Mouse (Mus musculus) ZHBTc4 (cell line): ENCODE measurements around the gene Gm20767.
"Not testable (repeated sequence)": the region's sequence is repeated elsewhere in the genome, so short reads cannot be mapped to it uniquely, and the experiment has no call there.

Experiments
- DNase-seq: peaks from one replicate; pipeline ENCODE4 v3.0.0-alpha.2; 2011; ENCODE audit warnings: low read depth, low spot score

Gm20767 gene

DNA sequence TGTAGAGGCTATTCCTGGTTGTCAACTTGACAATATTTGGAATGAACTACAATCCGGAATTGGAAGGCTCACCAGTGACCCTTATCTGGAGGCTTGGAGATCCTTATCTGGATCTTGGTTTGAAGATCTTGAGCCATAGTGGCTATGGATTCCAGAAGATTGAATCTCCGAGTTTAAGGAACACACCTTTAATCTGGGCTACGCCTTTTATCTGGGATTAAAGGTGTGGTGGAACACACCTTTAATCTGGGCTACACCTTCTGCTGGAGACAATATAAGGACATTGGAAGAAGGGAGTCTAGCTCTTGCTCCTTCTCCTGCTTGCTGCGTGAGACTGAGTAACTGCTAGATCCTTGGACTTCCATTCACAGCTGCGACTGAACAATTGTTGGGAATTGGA is at the start of gene Gm20767:
TSS of gene Gm20767 (plus strand) at position 301 of the 400 bp plus-strand sequence.
- not testable (repeated sequence) for DNase-seq

DNA sequence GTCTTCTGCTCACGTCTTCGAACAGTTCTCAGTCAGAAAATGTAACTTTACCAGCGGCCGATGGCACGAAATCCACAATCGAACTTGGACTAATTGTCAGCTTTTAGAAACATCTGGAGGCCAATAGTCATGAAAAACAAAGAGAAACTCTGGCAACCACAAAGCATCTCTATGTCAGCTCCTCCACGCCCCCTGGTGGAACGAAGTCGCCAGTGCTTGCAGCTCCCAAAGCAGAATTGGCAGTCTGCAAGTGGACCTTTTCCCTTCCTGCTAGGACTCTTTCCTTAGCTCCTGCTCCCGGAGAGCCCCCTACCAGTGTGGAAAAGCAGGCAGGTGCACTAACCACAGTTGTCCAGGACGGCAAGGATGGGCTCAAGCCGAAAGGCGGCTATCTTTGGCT is 47.1 kb upstream of the Gm20767 start:
- not testable (repeated sequence) for DNase-seq

DNA sequence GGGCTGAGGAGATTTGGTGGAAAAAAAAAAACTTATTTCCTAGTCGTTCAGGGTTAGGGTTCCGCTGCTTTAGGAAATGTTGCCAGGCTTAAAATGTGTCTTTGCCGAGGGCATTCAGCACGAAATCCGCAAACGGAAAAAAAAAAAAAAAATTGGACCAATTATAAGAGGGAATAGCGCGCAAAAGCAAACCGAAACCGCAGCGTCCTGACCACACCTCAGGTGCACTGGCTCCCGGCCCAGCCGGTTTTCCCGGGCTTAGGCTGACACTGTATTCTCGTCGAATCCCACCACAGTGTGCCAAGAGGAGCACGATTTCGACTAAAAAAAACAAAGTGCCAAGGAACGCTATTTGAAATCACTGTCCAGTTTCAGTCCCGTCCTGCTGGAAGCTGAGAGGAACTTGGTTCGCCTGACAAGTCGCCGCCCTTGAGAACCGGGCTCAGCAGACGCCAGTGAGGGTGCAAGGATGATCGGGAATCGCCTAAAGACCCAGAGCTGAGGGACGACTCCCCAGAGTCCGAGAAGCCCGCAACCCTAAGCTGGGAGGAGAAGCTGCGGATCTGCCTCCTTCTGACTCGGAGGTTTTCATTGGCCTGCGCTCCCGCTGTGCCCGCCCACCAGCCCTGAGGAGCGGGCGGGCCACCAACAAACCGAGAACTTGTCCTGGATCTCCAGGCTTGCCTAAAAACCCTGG is 43.7 kb upstream of the Gm20767 start:
- peak; percentile 13 for DNase-seq

DNA sequence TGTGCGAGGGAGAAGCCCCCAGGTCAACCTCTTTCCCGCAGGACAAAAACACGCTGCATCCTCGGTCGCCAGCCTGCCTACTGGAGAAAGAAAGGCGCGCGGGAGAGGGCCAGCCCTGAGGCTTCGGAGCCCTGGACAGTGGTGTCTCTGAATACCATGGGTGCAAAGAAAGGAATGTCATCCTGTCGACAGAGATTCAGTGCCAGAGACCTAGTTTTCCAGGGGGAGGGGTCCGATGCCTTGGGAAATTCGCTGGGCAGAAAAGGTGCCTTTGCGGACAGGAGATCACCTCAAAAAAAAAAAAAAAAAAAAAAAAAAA is 43.1 kb upstream of the Gm20767 start:
- DNase-seq, result not testable (repeated sequence)

DNA sequence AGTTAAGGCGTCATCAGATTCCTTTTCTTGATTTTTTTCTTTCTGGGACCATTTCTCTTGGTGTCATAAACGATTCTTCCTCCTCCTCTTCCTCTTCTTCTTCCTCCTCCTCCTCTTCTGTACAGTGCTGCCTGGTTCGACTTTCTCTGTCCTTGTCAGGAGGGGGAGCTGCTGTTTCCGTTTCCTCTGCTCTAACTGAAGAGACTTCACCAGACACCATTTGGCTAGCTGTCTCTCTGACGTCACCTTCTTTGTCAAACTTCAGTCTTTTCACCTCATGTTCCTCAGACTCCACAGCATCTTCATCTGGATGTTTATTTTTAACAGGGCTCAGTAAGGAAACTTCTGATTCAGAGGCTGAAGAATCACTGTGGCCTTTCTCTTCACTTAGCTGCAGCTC is 40.7 kb upstream of the Gm20767 start:
- DNase-seq, result not testable (repeated sequence)

DNA sequence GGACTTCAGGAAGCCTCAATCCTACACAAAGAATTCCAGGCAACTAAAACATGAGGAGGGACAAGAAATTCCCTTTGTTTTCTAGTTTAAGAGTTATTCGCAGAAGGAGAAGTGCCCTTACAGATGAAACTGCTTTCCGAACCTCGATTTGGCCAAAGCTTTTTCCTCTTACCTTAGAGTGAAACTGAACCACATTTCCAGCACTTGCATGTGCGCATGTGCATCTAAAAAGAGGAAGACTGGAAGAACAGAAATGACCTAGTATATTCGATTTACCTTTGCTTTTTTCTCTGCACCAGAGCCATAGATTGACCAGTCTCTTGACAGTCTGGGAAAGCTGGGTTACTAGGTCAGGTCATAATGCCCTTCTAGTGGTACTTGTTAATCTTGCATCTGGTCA is 33.5 kb upstream of the Gm20767 start:
- DNase-seq, result not testable (repeated sequence)

DNA sequence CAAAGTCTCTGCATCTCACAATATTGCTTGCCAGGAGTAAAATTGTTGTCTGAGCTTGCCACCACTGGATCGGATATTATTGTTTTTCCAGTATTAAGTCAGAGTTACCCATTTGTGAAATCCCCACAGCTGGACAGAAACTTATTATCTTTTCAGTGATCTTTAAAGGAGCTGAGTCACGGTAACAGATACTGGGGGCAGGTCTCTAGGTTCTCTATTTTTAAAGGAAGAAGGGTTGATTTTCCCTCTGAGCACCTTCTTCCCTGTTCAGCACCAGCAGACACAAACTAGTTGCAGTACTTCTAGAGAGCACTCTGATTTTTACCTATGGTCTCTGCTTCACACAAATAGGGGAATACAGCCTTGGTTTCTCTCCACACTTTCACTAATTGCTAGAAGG is 33.0 kb upstream of the Gm20767 start:
- DNase-seq, result not testable (repeated sequence)

DNA sequence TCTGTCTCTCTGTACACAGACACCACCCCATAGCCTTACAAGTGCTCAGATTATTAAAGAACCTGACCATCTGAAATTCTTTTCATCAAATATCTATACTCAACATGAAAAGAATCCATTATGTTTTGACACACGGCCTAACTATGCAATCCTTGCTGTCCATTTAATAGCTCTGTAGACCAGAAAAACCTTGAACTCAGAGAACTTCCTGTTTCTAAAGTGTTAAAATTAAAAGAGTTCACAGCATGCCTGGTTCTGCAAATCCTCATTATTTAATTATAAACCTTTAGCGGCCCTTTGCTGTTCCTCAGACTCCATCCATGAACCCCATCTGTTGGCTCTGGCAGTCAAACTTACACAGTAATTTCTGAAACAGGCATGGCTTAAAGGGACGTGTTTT is 2.3 kb downstream of the Gm20767 start:
- DNase-seq, result not testable (repeated sequence)

DNA sequence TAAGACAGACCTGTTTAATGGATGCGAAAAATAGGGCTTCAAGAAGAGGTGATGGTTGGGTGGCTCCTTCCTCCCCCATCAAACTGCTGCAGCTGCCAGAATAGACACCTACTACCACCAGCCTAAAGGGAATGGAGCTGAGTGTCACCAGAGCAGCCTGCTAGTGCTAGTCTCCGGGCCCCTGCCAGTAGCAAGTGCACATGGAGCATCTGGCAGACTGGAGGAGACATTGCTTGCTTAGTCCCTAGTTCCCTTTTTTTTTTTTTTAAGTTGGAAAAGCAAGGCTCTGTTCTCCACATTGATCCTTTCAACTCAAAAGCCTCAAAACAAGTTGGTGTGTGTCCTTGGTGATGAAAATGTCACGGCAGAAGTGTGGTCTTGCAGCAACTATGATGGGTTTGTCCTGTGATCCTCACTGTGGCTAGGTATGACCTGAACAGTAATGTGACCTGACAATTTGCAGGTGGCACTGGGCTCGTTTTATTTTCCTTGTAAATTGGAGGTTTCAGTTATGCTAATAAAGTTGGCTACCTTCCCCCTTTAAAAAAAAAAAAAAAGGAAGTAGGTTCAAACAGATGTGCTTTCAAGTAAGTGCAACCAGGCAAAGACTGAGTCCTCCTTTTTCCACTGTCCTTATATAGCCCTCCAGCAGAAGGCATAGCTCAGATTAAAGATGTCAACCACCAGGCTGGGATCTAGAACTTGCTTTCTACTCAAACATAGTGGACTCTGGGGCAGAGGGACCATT is 9.8 kb downstream of the Gm20767 start:
- DNase-seq, result not testable (repeated sequence)

DNA sequence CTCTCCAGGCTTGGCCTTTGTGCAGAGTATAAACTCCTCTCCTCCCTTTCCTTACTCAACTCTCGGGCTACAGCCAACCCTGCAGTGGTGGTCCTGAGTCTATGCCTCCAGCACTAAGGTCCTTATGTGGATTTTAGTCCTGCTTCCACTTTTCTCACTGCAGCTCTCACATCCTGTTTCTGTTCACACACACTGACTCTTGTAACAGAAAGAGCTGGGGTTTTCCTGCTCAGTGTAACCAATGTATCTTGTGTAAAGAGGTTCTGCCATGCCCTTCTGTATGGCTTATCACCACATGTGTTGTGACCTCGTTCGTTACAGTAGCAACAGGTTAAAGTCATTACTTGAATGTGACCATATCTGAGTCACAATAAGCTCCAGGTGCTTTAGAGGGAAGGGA is 10.5 kb downstream of the Gm20767 start:
- DNase-seq, result not testable (repeated sequence)

DNA sequence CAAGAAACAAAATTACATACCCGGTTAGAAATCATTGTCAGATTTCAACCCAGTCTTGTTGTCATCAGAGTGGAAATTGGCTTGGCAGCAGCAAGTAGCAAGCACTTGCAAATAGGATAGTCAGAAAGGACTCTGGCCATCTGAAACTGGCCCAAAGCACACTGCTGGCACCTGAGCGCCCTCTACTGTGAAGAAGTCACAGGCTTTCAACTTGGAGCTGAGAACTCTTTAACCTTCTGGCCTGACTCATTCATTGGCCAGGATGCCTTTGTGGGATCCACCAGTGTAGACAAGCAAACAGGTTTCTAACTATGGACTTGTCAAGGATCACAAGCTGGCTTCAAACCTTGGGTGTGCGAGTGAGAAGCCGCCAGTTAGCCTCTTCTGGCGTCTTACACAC is 28.3 kb downstream of the Gm20767 start:
- DNase-seq, result peak; percentile 34

DNA sequence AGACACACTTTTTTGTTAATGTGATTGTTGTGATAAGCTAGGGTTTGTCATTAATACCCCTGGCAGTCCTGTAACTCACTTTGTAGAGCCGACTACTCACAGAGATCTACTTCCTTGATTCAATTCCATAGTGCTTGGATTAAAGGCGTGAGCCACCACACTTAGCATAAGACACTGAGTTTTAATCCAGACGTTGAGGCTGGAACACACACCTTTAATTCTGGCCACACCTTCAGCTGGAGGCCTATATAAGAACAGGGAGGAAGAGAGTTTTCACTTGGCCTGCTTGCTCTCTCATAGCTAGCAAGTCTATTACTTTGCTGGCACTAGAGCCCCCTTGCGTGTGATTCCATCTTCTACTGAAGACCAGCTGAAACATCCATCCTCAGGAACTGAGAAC is 32.1 kb downstream of the Gm20767 start, which contains the start of gene Gm21818:
TSS of gene Gm21818 (plus strand) at position 301 of the 400 bp plus-strand sequence.
- not testable (repeated sequence) for DNase-seq

DNA sequence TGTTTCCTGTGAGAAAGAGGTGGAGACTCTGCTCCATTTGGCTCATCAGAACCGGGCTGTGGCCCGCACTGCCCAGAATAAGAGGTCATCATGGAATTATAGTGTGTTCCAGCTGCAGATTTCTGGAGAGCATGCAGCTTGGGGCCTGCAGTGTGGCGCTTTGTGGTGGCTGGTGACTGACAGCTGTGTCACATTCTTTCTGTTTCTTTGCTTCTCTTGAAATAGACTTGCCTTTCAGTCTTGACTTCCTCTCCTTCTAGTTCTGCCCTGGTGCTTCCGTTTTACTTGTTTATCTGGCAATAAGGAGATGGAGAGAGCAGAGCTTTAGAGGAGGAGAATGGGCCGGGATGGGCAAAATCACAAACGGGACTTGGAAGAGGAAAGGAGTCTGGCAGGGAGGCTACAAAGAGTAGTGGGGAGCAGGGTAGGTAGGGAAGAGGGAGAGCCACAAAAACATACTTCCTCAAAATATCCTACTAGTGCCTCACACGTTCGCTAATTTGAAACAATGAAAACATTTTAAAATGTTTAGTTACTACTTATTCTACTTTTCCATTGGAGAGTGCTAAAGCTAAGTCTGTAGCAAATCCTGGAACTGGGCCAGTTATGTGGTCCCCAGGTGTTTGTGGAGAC is 56.3 kb downstream of the Gm20767 start:
- DNase-seq, result not testable (repeated sequence)
